Mouse (Mus musculus): ENCODE measurements around the gene Snap91.

- TF ChIP-seq CTCF (IDR thresholded peaks at IDR 0.05; ENCODE audit: extremely low read depth, insufficient read depth, low read length) (no peak), POLR2A (IDR thresholded peaks at IDR 0.05; ENCODE audit: extremely low read depth, insufficient read depth, low read length) (no peak)
Observed at GRCm38 (mm10) chr9:86843747-86844353, 36.6 kb downstream of the Snap91 start.
